Mouse (Mus musculus): ENCODE results near the gene Ntm.

- TF ChIP-seq CTCF (IDR thresholded peaks at IDR 0.05; ENCODE audit: control insufficient read depth, insufficient read depth, insufficient replicate concordance, low read depth, low read length): no peak
- no peak for TF ChIP-seq POLR2A (IDR thresholded peaks at IDR 0.05; ENCODE audit: control insufficient read depth, low read depth, low read length)
These were observed 309.2 kb downstream of the Ntm start for GRCm38 (mm10) chr9:29653678-29654235.
